Mouse (Mus musculus) liver, embryonic 16.5 days (tissue): ENCODE measurements around the gene Olfr510. TPM values are rescaled to one million over a fixed set of nuclear protein-coding genes. Genes with fewer than 3 reads are reported as not detected.
"Not testable (repeated sequence)": the region's sequence is repeated elsewhere in the genome, so short reads cannot be mapped to it uniquely, and the experiment has no call there.

Experiments
- ATAC-seq: fragments of 200-750 bp; cut with Nextera tagmentation; 2 replicates; pipeline ENCODE4 v1.8.0; 2017; ENCODE audit warnings: low read depth, mild to moderate bottlenecking, moderate number of reproducible peaks, moderate library complexity
- H3K27ac ChIP-seq: fragments of 300-500 bp; sonication (generic); 2 replicates; pipeline ENCODE4 v1.5.1; 2014; ENCODE audit warnings: mild to moderate bottlenecking, low read length
- H3K27me3 ChIP-seq: fragments of 300-500 bp; sonication (generic); 2 replicates; pipeline ENCODE4 v1.6.1; 2014; ENCODE audit warnings: low read depth, low read length, mixed read lengths; ENCODE audit not compliant: control insufficient read depth, insufficient read depth
- H3K36me3 ChIP-seq: fragments of 300-500 bp; sonication (generic); 2 replicates; pipeline ENCODE4 v1.6.1; 2014; ENCODE audit warnings: mild to moderate bottlenecking; ENCODE audit not compliant: control insufficient read depth, insufficient read depth
- H3K4me1 ChIP-seq: fragments of 300-500 bp; sonication (generic); 2 replicates; pipeline ENCODE4 v1.6.1; 2014; ENCODE audit warnings: low read depth, low read length, mixed read lengths; ENCODE audit not compliant: control insufficient read depth
- H3K4me2 ChIP-seq: fragments of 300-500 bp; sonication (generic); 2 replicates; pipeline ENCODE4 v1.6.1; 2014; ENCODE audit warnings: low read depth, low read length, mixed read lengths
- H3K4me3 ChIP-seq: fragments of 300-500 bp; sonication (generic); 2 replicates; pipeline ENCODE4 v1.5.1; 2014; ENCODE audit warnings: low read depth, mild to moderate bottlenecking, low read length
- H3K9ac ChIP-seq: fragments of 300-500 bp; sonication (generic); 2 replicates; pipeline ENCODE4 v1.6.1; 2014; ENCODE audit warnings: low read depth, low read length
- H3K9me3 ChIP-seq: fragments of 300-500 bp; sonication (generic); replicated peaks from 2 replicates; pipeline ENCODE4 v1.6.1; 2016; ENCODE audit warnings: low read length; ENCODE audit not compliant: control insufficient read depth
- WGBS: fragments of 180-500 bp; shearing (Covaris S2); extraction: QIAGEN DNeasy Blood & Tissue Kit; methylation state at CpG from one replicate; pipeline ENCODE4 v1.1.7; 2014; ENCODE audit not compliant: insufficient replicate concordance; 5-methylcytosine and 5-hydroxymethylcytosine counted together
- polyA plus RNA-seq: library from polyadenylated mRNA; unstranded; fragments of >200 nt; fragmentation: Nextera tagmentation; extraction: Ambion mirVana; gene quantifications from 2 replicates; pipeline ENCODE4 v1.2.1, GENCODE M21; 2015

Gene Olfr510
- not detected in 2 replicates for polyA plus RNA-seq

DNA sequence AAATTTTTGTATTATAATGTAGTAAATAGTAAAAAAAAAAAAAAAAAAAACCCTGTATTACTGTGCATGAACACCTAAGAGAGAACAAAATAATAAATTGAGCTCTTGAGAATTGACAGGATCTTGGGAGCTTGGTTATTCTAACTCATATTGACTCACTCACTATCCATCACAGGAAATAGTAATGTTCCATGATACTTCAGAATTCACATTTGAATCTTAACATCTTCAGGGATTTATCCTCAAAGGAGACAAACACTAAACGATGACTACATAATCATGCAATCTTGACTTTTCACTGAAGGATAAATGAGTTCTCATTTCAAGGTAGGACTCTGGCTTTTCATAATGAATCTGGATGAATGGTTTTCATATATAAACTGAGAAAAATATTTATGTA, at the start of gene Olfr510:
Gene Olfr510 (plus strand): TSS at position 301 of the 400 bp plus-strand sequence.
- no peak within 1 kb of the TSS for H3K4me3 ChIP-seq
- H3K36me3 ChIP-seq, result no peaks in the 10 kb centered on the region
- H3K27ac ChIP-seq, result no peak within 1 kb of the TSS
- no peak within 1 kb of the TSS for H3K9ac ChIP-seq
- no peaks in the 10 kb centered on the region for H3K27me3 ChIP-seq
- H3K9me3 ChIP-seq, result no peaks in the 10 kb centered on the region; the same call in 1 of the 2 replicates
- H3K4me1 ChIP-seq, result no peaks in the 10 kb centered on the region
- H3K4me2 ChIP-seq, result no peak within 1 kb of the TSS
- ATAC-seq, result no peak
- 67% methylated on average over 1 of the region's 1 CpGs for WGBS

GRCm38 (mm10) chr7:108616781-108617180, 49.4 kb upstream of the Olfr510 start:
- H3K27me3 ChIP-seq, H3K4me2 ChIP-seq, H3K9me3 ChIP-seq, H3K27ac ChIP-seq, ATAC-seq, H3K36me3 ChIP-seq, H3K4me1 ChIP-seq, H3K4me3 ChIP-seq, H3K9ac ChIP-seq: not testable (repeated sequence)
- WGBS, result 37% methylated on average over 3 of the region's 3 CpGs

DNA sequence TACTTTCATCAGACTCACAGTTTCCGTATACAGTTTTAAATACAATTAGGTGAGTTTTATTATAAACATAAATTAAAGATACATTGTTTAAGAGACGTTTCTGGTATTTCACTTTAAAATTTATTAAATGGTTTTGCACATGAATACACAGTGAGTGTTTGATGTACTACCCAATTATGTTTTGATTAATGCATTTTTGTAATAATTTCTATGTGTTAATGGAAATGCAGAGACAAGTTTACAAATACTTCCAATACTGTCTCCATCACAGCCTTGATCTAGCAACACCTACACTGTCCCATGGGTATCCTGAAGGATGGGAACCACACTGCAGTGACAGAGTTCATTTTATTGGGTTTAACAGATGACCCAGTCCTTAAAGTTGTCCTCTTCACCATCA, 44.7 kb upstream of the Olfr510 start, which contains the start of gene Olfr507:
Gene Olfr507 (plus strand): TSS at position 301 of the 400 bp plus-strand sequence.
- Histone ChIP-seq H3K27me3 (no peaks in the 10 kb centered on the region), H3K4me2 (no peak within 1 kb of the TSS), H3K27ac (no peak within 1 kb of the TSS), H3K4me1 (no peaks in the 10 kb centered on the region), H3K4me3 (no peak within 1 kb of the TSS), H3K9ac (no peak within 1 kb of the TSS), H3K36me3 (no peaks in the 10 kb centered on the region), H3K9me3 (no peaks in the 10 kb centered on the region)
- 50% methylated on average over 2 of the region's 2 CpGs for WGBS
- ATAC-seq, result no peak

DNA sequence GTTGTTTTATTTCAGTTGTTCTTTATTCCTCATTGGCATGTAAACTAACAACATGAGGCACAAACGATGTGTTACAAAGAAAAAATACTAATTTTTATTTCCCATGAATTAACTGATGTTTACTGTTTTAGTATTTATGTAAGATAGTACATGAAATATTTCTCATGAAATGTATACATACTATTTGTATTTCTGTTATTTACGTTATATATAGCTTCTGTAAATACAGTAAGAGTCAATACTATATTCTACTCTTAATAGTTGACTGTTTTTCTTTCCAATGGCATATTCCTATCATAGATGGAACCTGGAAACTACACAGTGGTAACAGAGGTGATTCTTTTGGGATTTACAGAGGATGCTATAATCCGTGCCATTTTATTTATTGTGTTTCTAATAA, 36.5 kb upstream of the Olfr510 start, which contains the start of gene Olfr508:
Gene Olfr508 (plus strand): TSS at position 301 of the 400 bp plus-strand sequence.
- Histone ChIP-seq H3K9me3 (no peaks in the 10 kb centered on the region), H3K27me3 (no peaks in the 10 kb centered on the region), H3K4me3 (no peak within 1 kb of the TSS), H3K4me1 (no peaks in the 10 kb centered on the region), H3K27ac (no peak within 1 kb of the TSS), H3K4me2 (no peak within 1 kb of the TSS), H3K36me3 (no peaks in the 10 kb centered on the region), H3K9ac (no peak within 1 kb of the TSS)
- ATAC-seq, result no peak
- WGBS, result 56% methylated on average over 3 of the region's 3 CpGs

- no peaks in the 10 kb centered on the region for H3K36me3 ChIP-seq
- no peak within 1 kb of the TSS for H3K4me3 ChIP-seq
- no peaks in the 10 kb centered on the region for H3K9me3 ChIP-seq
- no peak within 1 kb of the TSS for H3K4me2 ChIP-seq
- no peak within 1 kb of the TSS for H3K9ac ChIP-seq
- H3K4me1 ChIP-seq, result no peaks in the 10 kb centered on the region
- no peak for ATAC-seq
- no peaks in the 10 kb centered on the region for H3K27me3 ChIP-seq
- no peak within 1 kb of the TSS for H3K27ac ChIP-seq
Measured at GRCm38 (mm10) chr7:108651806-108652205, 14.4 kb upstream of the Olfr510 start, which contains the start of gene Olfr509. TSS of gene Olfr509 (minus strand) at chr7:108651906.

DNA sequence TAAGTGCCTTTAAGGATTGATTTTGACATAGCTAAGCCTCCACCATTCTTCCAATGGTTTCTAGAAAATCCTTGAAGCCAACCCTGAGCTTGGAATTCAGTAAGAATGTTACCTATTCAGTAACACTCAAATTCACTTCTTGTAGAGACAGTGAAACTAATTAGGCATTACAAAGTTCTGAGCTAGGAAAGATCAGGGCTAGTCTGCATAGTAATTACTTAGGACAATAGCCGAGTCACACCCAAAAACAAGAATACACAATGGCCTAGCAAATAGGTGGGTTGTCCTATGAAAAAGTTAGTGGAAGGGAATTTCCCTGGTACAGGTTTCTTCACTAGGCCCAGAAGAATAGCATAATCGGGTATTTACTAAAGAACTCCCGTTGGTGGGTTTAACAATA, 3.8 kb upstream of the Olfr510 start:
- H3K27ac ChIP-seq, result no peak overlapping the region
- no peak for ATAC-seq
- no peaks in the 10 kb centered on the region for H3K4me1 ChIP-seq
- no peak overlapping the region for H3K4me3 ChIP-seq
- no peak overlapping the region for H3K4me2 ChIP-seq
- H3K9ac ChIP-seq, result no peak overlapping the region
- H3K36me3 ChIP-seq, result no peaks in the 10 kb centered on the region
- no peaks in the 10 kb centered on the region for H3K27me3 ChIP-seq
- 66% methylated on average over 3 of the region's 3 CpGs for WGBS
- no peaks in the 10 kb centered on the region; the same call in 1 of the 2 replicates for H3K9me3 ChIP-seq

GRCm38 (mm10) chr7:108671058-108671457, 4.8 kb downstream of the Olfr510 start:
- H3K4me2 ChIP-seq, result no peak overlapping the region
- no peaks in the 10 kb centered on the region for H3K27me3 ChIP-seq
- ATAC-seq, result no peak
- WGBS, result 51% methylated on average over 1 of the region's 1 CpGs
- H3K4me3 ChIP-seq, result no peak overlapping the region
- H3K9ac ChIP-seq, result no peak overlapping the region
- H3K27ac ChIP-seq, result no peak overlapping the region
- no peaks in the 10 kb centered on the region for H3K36me3 ChIP-seq
- no peaks in the 10 kb centered on the region for H3K4me1 ChIP-seq
- H3K9me3 ChIP-seq, result no peaks in the 10 kb centered on the region

- no peaks in the 10 kb centered on the region for H3K36me3 ChIP-seq
- H3K27me3 ChIP-seq, result no peaks in the 10 kb centered on the region
- no peak overlapping the region for H3K4me2 ChIP-seq
- no peak overlapping the region for H3K27ac ChIP-seq
- no peaks in the 10 kb centered on the region for H3K9me3 ChIP-seq
- no peak overlapping the region for H3K9ac ChIP-seq
- no peak for ATAC-seq
- no peak overlapping the region for H3K4me3 ChIP-seq
- no peaks in the 10 kb centered on the region for H3K4me1 ChIP-seq
- 57% methylated on average over 4 of the region's 4 CpGs for WGBS
Measured at GRCm38 (mm10) chr7:108678886-108679285, 12.7 kb downstream of the Olfr510 start.

GRCm38 (mm10) chr7:108713020-108713419, 46.8 kb downstream of the Olfr510 start, which contains the start of gene Olfr512:
TSS of gene Olfr512 (plus strand) at chr7:108713320.
- Histone ChIP-seq H3K27ac (no peak within 1 kb of the TSS), H3K4me2 (no peak within 1 kb of the TSS), H3K27me3 (no peaks in the 10 kb centered on the region), H3K4me1 (no peaks in the 10 kb centered on the region), H3K9me3 (no peaks in the 10 kb centered on the region), H3K36me3 (no peaks in the 10 kb centered on the region), H3K4me3 (no peak within 1 kb of the TSS), H3K9ac (no peak within 1 kb of the TSS)
- ATAC-seq, result no peak
